ENCODE assay signal across 11 mouse cellular contexts in the genomic region with DNA sequence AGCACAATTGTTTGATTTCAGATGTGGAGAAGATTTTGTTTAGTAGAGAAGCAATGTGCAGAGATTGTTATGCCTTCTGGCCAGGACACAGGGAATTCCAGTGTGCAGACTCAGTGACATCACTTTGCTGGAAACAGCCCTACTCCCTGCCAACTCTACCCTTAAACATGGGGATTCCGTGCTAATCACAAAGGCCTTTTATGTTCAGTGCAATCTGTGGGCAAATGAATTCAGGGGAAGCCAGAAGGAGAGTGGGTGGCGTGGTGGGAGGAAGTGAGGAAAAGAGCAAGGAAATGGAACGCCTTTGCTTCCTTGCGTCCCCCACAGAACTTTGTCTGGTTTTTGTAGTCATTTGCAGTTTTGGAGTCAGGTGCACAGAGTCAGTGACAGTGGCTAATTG. TPM values are rescaled to one million over a fixed set of nuclear protein-coding genes. Genes with fewer than 3 reads are reported as not detected.
DNase-seq lines count a peak whose midpoint lies in the region; ATAC-seq and TF ChIP-seq lines count a peak whose summit lies in the region.
"Had no signal": no experiment of that assay in that cellular context is flagged by ENCODE, and none has a peak within 500 bp of the region (broad histone marks: within the 10 kb centered on the region; RNA-seq: fewer than 3 reads in every experiment).

No protein-coding gene starts in this region.

- WGBS in heart, adult 2 months: 24% methylated on average over 4 of the region's 4 CpGs
- 53% methylated on average over 4 of the region's 4 CpGs for WGBS in heart, postnatal 0 days

- H3K9ac ChIP-seq in heart, adult 2 months (ENCODE audit: low read depth, low read length): 0 out of 2 replicates have a peak overlapping the region, but pooled peaks have one; percentile 1
- no peak overlapping the region for H3K9ac ChIP-seq in heart, postnatal 0 days (replicated peaks; ENCODE audit: low read depth, low read length)

- intact Hi-C loops in heart, adult 2 months (cut with DNase I): loop anchor here (2.0 kb wide), 1 partner anchor 24 kb away; no protein-coding TSS in a partner anchor
- intact Hi-C loops in heart, postnatal 36 days (cut with DNase I): no loop called here

- peak overlapping the region; percentile 31 for H3K27ac ChIP-seq in heart, adult 2 months
- peak overlapping the region; percentile 48; the same call in 1 of the 2 replicates for H3K27ac ChIP-seq in heart, postnatal 0 days (ENCODE audit: low read depth)
- H3K27ac ChIP-seq: macrophage had no signal

- TF ChIP-seq EP300 in heart, adult 2 months (IDR thresholded peaks at IDR 0.05; ENCODE audit: insufficient read depth, low read depth, low read length): no peak
- no peak for TF ChIP-seq EP300 in heart, postnatal 0 days (IDR thresholded peaks at IDR 0.05; ENCODE audit: low read depth)

- H3K4me1 ChIP-seq in heart, adult 2 months (ENCODE audit: control insufficient read depth, insufficient read depth, low read length): peaks cover 19% of the 10 kb centered on the region
- H3K4me1 ChIP-seq in heart, postnatal 0 days (ENCODE audit: control insufficient read depth, insufficient read depth): no peaks in the 10 kb centered on the region

- no peak overlapping the region for H3K4me3 ChIP-seq in heart, adult 2 months
- H3K4me3 ChIP-seq in heart, postnatal 0 days (ENCODE audit: low read depth, low read length): no peak overlapping the region

- H3K36me3 ChIP-seq in heart, adult 2 months (ENCODE audit: control insufficient read depth, insufficient read depth, low read length): peaks cover 8% of the 10 kb centered on the region
- no peaks in the 10 kb centered on the region for H3K36me3 ChIP-seq in heart, postnatal 0 days (replicated peaks; ENCODE audit: control insufficient read depth, insufficient read depth, low read length)

- ATAC-seq in heart, postnatal 0 days (ENCODE audit: insufficient read depth, low read depth): peak; percentile 56; the same call in 1 of the 2 replicates

- no peaks in the 10 kb centered on the region for H3K27me3 ChIP-seq in heart, adult 2 months (ENCODE audit: control insufficient read depth, insufficient read depth, low read length)
- no peaks in the 10 kb centered on the region for H3K27me3 ChIP-seq in heart, postnatal 0 days (ENCODE audit: control insufficient read depth, insufficient read depth, low read length)
- H3K27me3 ChIP-seq: CH12.LX had no signal

- no peaks in the 10 kb centered on the region for H3K79me2 ChIP-seq in heart, adult 2 months (replicated peaks; ENCODE audit: control insufficient read depth, insufficient read depth, low read length)

- peak in 1 of 2 experiments; percentile 25 for DNase-seq in heart, adult 2 months
- DNase-seq in heart, postnatal 36 days: no peak
- DNase-seq in brain, adult 2 months (ENCODE audit: low read depth, low spot score): peak; percentile 83
- DNase-seq in heart, postnatal 0 days (ENCODE audit: low spot score): peak; percentile 39
- DNase-seq in lung, postnatal 36 days: peak; percentile 42
- DNase-seq in adrenal gland, adult 2 months: no peak
- no peak for DNase-seq in adrenal gland, postnatal 36 days
- DNase-seq in urinary bladder, postnatal 36 days (ENCODE audit: low spot score in 2 of 2): no peak
- DNase-seq: kidney, postnatal 10 days had no signal

- no peaks in the 10 kb centered on the region for H3K9me3 ChIP-seq in heart, postnatal 0 days (replicated peaks; ENCODE audit: control insufficient read depth, low read length)

- no peak for TF ChIP-seq CTCF in heart, adult 2 months (IDR thresholded peaks at IDR 0.05)
- TF ChIP-seq CTCF in heart, postnatal 0 days (IDR thresholded peaks at IDR 0.05; ENCODE audit: low read depth): no peak

- TF ChIP-seq POLR2A in heart, adult 2 months (IDR thresholded peaks at IDR 0.05; ENCODE audit: insufficient read depth, low read depth, low read length): no peak

- H3K4me2 ChIP-seq in heart, postnatal 0 days (ENCODE audit: low read depth, low read length): no peak overlapping the region

RNA-seq across cellular contexts. Expression of a gene that starts 46.1 kb away (rescaled TPM):
- not detected for total RNA-seq in heart, adult 2 months (2021)
- not detected in 2 replicates for polyA plus RNA-seq in heart, adult 2 months (2012; rRNA removed)
- total RNA-seq in heart, postnatal 36 days (2021): not detected
- total RNA-seq in heart, postnatal 0 days (2014; rRNA removed; ENCODE audit: low replicate concordance): not detected in 2 replicates
- 0.05 TPM in 1 of 2 replicates, not detected in the other for polyA plus RNA-seq in heart, postnatal 0 days (2015; fragmentation: Nextera tagmentation; extraction: Ambion mirVana)
- total RNA-seq in adrenal gland, adult 2 months (2021): not detected
- 0.02 TPM in 1 of 2 replicates, not detected in the other for polyA plus RNA-seq in adrenal gland, adult 2 months (2012; rRNA removed)
- total RNA-seq in adrenal gland, postnatal 36 days (2021): not detected
- total RNA-seq: CH12.LX had no signal
- polyA plus RNA-seq: macrophage had no signal

Comparison
In these comparisons a context has a peak if more than half of its experiments do, and no peak if none do; other contexts are left out.
1. DNase-seq: peak in brain, adult 2 months (single experiment), heart, postnatal 0 days (single experiment) and lung, postnatal 36 days (single experiment); none in heart, postnatal 36 days (0 of 2), adrenal gland, adult 2 months (single experiment), adrenal gland, postnatal 36 days (0 of 2) and urinary bladder, postnatal 36 days (0 of 2).